Mouse (Mus musculus) cerebellum, adult 11 months (tissue): ENCODE measurements at regions not wholly inside any gene's neighbourhood (a gene's known extent, or its start where the extent isn't known, plus 50 kb on each side); places are given as distances from the start of the nearest gene placed in this dataset.
"Not testable (repeated sequence)": the region's sequence is repeated elsewhere in the genome, so short reads cannot be mapped to it uniquely, and the experiment has no call there.

Experiments used
- DNase-seq: peaks from one replicate; pipeline ENCODE4 v3.0.0; 2022

DNA sequence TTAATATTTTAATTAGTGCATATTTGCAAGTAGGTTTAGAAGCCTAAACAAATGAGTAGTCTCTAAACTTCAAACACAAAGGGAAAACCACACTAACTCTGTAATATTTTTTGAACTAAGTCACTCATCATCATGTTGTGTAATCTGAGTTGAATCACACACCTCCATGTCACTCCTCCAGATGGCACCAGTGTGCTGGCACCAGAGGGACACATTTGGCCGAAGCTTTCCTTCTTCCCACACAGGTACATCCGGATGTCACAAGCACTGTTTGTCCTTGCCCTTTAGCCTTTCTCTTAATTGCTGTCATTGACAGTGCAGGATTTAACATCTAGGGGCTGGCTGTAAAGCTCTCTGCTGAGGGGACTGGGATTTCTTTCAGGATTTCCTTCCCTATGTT, 256.7 kb upstream of the Ccdc54 start:
- DNase-seq, result no peak

DNA sequence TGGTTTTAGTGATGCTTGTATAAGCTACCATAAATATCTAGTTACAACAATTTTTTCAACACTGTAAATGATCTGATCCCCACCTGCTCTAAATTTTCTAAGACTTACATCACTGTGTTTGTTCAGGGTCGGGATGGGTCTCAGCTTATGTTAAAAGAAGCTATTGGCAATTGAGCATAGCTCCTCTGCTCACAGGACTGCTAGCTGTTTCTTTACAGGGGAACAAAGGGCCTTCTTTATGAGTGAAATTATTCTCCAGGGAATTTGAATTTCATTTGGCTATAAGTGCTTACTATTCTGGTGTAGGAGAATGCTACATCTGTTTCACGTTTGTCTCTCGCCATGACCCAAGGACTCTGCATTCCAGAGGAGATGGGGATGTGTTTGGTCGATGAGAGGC, 255.6 kb upstream of the Ccdc54 start:
- no peak for DNase-seq

DNA sequence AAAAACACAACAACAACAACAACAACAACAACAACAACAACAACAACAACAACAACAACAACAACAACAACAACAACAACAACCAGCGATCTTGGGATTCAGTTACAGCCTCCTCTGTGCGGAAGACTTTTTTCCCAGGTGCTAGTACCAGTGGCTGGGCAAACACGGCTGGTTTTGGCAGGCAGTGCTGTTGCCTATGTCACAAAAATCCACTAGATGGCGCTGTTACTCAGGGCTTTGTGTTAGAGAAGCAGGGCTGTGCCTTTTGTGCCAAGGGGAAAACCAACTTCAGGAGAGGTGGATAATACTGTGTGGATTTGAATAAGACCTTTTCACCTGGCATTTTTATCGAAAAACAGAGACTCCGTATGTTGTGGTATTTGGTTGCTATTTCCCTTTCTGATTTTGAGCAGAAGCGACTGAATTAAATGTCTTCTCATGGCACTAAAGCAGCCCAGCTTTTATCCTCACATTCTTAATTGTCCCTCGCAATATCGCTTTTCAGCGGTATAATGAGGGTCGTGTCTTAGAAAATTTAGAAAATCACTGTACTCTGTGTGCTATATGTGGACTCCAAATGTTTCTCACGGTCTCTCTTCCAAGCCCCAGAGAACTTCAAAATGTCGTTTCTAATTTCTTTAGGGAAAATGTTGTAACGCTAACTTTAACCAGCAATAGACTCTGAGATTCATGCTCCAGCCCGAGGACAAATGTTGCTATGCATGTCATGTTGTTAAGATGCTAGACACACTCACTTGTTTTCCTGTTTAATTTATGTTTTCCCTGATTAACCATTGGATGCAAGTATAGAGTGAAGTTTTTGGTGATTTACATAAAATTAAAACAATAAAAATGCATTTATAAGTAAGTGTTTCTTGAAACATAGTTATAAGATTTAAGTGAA, 251.0 kb upstream of the Ccdc54 start:
- DNase-seq, result peak; percentile 39

DNA sequence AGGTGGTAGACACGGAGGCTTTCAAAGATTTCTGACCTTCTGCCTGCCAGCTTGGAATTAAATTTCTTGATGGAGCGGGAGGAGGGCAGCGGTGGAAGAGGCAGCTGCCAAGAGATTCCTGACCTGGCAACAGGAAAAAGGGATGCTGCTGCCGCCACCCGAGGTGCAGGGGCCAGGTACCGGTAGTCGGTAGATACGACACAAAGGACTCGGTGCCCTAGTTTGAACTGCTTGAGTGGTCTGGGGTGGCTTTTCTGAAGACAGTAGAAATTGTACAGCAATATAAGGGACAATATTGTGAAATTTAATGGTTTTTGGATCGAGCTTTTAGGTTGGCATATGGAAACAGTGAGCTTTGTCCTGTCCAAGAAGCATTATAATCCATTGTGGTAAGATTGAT, 250.3 kb upstream of the Ccdc54 start:
- no peak for DNase-seq

DNA sequence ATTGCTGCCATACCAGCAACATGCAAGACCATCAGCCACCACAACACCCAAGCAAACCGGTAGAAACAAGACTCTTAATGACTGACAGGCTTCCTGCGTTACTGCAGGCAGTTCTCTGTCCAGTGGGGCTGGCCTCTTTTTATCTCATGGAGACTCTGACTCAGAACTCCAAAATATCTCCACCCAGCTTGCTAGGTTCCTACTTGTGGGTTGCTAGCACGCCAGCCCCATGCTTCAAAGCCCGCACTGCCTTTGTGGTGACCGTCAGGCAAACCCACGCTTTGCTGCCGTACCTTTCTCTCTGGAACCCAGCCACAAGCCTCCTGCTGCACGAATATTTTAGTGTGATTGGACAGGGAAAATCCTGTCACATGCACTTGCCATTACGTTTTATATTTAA, 248.7 kb upstream of the Ccdc54 start:
- DNase-seq, result no peak

DNA sequence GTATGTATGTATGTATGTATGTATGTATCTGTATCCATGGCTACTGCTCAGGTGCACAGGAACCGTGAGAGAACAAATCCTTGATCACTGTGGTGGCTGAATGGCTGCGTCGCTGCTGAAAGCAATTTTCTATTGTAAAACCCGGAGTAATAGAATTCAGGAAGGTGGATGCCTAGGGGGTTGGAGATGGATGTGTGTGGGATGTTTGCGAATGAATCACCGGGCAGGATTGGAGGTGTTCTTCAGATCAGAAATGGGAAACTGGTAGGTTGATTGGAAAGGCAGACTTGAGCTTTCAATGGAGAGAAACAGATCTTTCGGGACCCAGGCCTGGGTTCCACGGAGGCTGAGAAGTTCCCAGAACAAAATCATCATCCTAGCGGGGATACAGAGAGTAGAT, 246.5 kb upstream of the Ccdc54 start:
- no peak for DNase-seq

DNA sequence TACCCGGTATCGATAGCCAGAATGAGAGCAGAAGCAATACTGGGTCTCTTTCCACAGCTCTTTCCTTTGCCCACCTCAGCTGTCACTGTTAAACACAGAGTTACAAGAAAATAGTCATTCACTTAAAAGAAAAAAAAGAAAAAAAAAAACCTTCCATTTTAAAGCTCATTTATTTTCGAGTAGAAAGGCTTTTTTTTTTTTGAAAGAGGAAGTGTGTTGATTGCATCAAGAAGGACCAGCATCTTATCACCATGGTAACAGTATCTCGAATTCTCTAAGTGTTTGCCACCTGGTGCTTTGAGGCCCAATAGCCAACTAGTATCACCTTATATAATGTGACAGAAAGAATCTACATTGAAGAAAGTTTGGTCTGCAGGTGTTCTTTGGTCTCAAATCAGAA, 245.5 kb upstream of the Ccdc54 start:
- no peak for DNase-seq

DNA sequence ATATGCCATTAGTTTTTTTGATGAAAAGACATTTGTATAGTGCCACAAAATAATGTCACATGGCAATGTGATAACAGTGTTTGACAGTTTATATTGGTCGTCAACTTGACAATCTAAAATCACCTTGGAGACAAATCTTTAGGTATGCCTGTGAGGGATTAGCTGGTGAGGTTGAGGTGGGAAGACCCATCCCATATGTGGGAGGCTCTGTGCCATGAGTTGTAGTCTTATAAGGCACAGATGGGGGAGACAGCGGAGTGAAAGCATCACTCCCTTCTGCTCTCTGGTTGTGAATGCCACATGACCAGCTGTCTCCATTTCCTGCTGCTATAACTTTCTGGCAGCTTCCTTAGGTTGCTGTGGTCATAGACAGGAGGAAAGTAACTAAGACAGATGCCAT, 242.4 kb upstream of the Ccdc54 start:
- no peak for DNase-seq

DNA sequence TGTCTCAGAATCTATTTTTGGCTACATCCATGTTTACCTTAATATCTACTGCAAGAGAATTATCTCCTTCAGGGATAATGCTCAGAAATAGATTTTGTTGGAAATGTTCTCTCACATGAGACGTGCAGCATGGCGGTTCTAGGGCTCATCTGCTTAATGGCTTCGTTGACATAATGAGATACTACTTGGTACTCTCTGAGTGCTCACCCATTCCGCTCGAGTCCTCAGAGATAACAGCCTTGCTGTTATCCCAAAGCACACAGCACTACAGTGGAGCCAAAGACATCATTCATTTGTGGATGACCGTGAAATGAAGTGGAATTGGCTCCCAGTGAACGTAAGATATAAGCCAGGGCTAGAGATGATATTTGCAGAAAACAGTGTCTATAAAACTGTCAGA, 231.4 kb upstream of the Ccdc54 start:
- DNase-seq, result no peak

DNA sequence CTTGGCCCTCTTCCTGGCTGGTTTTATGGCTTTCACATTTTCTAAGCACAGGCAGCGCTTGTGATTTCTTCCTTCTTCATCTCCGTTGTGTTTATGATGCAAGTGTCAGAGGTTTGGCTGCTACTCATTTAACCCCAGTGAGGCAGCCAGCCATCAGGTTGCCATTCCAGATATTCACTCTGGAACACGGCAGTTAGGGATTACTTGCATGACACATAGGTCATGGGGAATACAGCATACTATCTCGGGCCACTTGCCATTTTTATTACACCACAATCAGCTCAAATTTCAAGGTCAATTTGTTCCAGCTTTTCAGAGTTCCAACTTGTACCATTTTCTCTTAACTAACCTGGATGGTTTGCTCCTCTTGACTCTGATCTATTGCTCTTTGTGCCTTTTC, 223.7 kb upstream of the Ccdc54 start:
- DNase-seq, result no peak

DNA sequence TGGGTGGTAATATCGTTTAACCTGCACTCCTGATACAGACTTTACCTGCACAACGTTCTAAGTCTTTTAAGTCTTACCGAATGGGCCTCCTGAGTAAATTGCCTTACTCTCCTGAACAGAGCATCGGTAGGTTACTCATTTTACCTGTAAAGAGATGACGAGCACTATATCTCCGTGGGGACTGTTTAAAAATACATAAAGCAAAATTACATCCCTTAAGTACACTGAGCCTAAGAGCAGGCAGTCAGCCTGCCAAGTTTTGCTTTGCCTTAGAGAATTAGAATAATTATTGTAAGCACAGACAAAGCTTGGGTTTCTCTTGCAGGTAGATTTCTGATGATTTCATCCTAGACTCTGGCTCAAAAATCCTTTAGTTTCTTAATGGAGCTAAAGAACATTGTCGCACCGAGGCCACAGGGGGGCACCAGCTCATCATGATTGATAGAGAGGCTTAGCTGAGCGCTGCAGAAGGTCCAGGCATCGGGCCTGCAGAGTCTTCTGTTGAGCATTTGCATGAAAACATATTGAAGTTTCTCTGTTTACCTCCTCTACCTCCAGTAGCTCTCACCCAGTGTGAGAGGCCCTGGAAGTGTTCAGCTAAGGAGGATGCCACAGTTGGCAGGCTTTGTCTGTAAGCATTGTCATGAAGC, 208.3 kb upstream of the Ccdc54 start:
- peak; percentile 3 for DNase-seq

DNA sequence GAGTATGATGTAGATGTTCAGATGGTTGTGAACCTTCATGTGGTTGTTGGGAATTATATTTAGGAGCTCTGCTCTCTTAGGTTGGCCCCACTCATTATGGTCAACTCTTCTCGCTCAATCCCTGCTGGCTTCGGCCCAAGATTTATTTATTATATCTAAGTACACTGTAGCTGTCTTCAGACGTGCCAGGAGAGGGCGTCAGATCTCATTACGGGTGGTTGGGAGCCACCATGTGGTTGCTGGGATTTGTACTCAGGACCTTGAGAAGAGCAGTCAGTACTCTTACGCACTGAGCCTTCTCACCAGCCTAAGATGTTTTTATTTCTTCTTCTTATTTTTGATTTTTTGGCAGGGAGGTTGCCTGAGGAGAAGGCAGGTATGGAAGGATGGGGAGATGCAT, 207.1 kb upstream of the Ccdc54 start:
- DNase-seq, result no peak

DNA sequence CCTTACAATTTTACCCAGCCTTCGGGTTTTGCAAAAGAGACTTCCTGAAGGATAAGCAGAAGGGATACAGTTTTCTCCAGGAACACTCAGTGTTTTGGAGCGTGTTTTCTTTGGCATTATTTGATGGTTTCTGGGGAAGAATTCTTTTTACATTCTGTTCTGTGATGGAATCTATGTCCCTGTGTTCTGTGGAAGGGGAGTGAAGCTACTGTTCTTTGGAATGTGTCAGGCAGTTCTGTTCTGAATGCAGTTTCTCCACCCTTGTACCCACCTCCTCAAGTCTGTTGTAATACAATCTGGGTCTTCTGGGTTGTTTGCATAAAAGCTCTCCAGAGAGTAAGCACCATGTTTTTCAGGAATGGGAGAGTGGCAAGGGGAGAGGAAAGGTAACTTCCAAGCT, 202.0 kb upstream of the Ccdc54 start:
- no peak for DNase-seq

DNA sequence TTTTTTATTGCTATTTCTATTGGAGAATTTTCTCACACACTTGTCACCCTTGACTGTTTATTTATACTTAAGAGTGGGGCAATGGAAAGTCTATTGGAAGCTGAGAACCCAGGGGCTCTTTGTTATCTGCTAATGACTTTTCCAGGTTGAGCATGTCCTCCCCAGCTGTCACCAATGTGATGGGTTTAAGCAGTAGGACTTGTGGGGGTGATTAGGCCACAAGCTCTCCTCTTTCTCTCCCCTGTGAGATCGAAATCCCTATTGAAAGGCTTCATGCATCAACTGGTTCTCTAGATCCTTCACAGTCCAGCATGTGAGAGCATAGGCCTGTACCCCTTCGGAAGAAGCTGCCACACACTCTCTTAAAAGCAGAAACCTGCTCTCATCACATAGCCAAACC, 201.6 kb upstream of the Ccdc54 start:
- no peak for DNase-seq

DNA sequence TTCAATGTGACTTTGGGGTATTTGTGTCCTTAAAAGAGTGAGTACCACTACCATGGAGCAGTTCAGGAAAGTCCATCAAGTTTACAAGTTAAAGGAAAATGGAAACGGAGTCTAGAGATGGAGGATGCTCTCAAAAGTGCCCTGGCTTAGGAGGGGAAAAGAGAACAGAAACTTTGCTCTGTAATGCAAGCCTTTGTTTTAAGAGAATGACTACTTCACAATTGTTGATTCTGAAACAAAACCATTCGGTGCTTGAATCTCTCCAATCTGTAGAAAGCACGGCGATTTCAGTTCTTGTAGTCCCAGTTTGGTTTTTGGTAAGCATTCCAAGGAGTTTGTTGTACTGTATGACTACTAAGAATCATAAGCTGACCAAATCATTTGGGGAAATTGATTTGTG, 197.7 kb upstream of the Ccdc54 start:
- no peak for DNase-seq

DNA sequence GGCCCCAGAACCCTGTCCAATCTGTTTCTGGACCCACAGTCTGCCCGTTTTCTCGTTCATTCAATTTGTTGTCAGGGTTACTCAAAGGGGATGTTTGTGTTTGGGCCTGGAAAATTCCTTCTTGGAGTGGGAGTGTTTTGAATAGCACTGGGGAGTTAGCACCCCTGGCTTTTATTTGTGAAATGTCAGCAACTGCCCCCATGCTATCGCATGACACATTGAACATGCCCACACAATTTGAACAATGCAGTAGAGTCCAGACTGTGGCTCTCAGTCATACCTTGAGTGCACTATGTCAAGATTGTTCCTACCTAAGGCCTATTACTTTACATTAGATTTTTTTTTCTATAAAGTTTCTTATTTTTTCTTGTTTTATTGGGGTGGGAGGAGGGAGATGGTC, 195.2 kb upstream of the Ccdc54 start:
- no peak for DNase-seq

DNA sequence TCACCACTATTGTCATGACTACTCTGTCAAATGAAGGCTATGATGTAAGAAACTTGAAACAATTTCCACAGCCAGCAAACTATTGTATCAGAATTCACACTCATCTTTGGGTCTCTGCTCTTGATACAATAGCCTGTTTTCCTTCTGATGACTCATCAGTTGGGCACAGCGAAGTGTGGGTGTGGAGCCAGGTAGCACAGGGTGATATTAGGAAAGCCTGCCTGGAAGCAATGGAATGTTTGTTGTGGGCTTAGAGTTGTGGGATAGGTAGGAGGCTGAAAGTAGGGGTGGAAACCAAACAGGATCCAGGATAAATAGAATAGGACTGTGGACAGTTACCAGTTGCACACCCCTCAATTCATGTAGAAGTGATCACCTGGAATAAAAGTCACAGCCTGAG, 194.4 kb upstream of the Ccdc54 start:
- DNase-seq, result no peak

DNA sequence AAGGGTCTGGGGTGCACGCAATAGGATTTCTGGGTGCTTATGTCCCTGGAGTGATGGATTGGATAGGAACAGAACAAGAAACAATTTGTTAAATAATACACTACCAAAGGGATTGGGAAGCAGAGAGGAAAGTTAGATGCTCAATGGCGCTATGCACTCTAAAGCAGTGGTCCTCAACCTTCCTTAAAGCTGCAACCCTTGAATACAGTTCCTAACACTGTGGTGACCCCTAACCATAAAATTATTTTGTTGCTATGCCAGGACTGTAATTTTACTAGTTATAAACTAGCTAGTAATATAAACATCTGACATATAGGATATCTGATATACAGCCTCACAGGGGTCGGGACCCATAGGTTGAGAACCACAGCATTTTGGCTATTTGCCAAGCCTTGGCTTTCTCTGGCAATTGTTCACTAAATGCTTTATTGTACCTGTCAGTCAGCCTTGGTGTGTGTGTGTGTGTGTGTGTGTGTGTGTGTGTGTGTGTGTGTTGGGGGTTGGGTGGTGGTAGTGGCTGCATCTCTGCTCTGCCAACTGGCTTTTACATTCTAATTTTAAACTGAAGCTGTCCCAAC, 193.8 kb upstream of the Ccdc54 start:
- no peak for DNase-seq

DNA sequence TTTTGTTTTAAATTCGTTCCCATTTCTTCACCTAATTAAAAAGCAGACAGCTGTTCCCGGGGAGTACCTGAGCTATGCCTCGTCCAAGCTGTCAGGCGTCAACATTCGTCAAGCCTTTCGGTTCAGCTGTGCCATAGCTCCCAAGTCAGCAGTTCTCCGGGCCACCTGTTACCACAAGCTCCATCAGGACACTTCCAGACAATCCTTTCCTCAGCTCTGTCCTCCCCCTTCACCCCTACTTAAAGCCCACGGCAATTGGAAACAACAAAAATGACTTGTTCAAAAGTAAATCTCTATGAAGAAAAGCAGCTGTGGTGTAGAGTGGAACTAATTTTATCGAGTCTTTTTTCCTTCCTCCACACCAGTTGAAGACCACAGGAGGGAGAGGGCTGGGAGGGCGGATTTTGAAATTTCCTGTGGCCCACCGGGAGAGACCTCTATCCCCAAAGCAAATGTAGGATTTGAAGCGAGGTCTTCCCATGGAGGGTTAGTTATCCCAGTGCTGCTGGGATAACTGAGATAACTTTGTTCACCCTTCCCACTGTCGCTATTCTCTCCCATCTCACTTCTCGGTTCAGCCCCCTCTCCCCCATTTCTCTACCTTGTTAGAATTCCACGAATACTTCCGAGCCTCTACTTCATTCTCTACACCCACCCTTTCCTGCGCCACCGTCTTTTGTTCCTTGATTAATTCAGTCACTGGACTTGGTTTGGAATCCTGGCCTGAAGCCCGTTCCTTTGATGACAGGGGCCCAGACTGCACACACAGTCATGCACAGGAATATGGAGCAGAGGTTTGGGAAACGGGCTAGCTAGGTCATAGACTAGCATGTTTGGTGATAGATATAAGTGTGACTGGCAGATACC, 193.1 kb upstream of the Ccdc54 start:
- no peak for DNase-seq

DNA sequence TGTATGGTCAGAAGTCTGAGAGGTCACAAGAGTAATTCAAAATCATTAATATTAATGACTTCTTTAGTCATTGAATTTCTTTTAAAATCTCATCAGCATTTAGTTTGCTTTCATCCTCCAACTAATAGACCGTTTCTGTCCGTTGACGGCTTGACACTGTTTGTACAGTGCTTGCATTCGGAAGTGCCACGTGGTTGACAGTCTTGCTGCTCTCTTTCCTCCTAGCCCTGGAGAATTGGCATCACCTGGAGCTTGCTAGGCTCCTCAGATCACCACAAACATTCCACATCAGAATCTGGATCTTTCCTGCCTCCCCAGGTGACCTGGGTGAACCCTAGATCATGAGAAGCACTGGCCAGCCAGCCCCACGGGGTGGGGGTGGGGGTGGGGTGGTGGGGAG, 192.3 kb upstream of the Ccdc54 start:
- no peak for DNase-seq

DNA sequence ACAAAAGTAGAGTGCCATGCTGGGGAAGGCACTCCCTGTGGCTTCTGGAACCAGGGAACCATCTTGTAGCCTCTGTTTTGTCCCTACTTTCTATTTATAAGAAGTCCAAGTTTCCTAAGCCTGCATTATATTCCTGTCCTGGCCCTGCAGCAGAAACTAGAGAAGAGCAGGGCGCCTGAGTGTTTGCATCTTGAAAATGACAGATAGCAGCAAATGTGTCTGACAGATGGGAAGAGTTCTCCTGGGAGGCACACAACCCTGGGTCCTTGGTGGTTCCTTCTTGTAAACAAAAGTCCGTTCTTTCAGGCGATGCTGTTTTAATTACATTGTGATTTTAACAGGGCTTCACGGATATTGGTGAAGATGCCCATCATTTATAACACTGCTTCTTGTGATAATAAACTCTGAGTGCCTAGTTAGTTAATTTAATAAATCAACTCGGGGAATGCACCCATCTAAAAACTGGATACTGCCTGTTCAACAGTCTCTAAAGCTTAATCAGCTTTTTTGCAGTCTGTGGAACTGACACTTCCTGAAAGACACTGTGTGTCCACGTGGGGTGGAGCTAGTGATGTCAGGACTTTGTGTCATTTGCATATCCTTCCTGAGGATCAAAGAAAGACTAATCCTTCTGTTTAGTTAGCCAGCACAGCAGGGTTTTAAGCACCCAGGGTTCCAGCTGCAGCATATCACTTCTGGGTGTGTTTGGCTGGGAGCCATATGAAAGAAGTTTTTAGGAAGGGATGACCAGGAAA, 188.3 kb upstream of the Ccdc54 start:
- DNase-seq, result no peak

DNA sequence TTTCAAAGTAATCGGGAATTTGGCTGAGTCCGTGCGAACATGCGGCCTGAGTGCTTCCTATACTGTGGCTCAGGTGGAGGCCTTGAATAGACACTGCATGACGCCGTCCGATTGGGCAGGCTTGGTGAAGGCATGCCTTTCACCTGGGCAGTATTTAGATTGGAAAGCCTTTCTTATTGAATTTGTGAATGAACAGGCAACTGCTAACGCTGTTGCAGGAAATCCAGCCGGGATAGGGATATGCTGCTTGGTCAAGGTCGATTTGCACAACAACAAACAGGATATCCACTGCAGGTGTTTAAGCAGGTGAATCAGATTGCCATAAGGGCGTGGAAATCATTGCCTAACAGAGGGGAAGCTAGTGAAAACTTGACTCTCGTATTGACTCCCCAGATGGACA, 183.7 kb upstream of the Ccdc54 start:
- not testable (repeated sequence) for DNase-seq
